Mouse (Mus musculus) MEL (cell line): ENCODE measurements around the gene Fgf8. TPM values are rescaled to one million over a fixed set of nuclear protein-coding genes. Genes with fewer than 3 reads are reported as not detected.

Experiments used
- DNase-seq: peaks from one replicate; pipeline ENCODE4 v3.0.0; 2011; ENCODE audit warnings: low read depth, low spot score
- H3K27ac ChIP-seq: 2 replicates; pipeline ENCODE4 v1.5.1; 2012; ENCODE audit warnings: low read depth, mild to moderate bottlenecking, control low read depth, low read length, moderate library complexity; ENCODE audit not compliant: control insufficient read depth
- H3K27me3 ChIP-seq, 2 experiments: fragments of 150-350 bp in 1 of 2; sonication (generic) in 1 of 2; 2 replicates each; pipeline ENCODE4 v1.6.1; 2012; ENCODE audit warnings: low read length in 2 of 2, mild to moderate bottlenecking in 2 of 2, improper control_type of control experiment in 1 of 2, moderate library complexity in 1 of 2; ENCODE audit not compliant: insufficient read depth in 2 of 2, control insufficient read depth in 1 of 2
- H3K36me3 ChIP-seq, 2 experiments: 2 replicates each; pipeline ENCODE4 v1.6.1; 2012 to 2014; ENCODE audit warnings: low read length in 2 of 2, improper control_type of control experiment in 1 of 2, inconsistent platforms in 1 of 2, mild to moderate bottlenecking in 1 of 2; ENCODE audit not compliant: insufficient read depth in 2 of 2, control insufficient read depth in 1 of 2
- H3K4me1 ChIP-seq, 2 experiments: fragments of 150-350 bp in 1 of 2; sonication (generic) in 1 of 2; 2 replicates each; pipeline ENCODE4 v1.6.1; 2012; ENCODE audit warnings: low read length in 2 of 2, improper control_type of control experiment in 1 of 2, mild to moderate bottlenecking in 1 of 2; ENCODE audit not compliant: insufficient read depth in 2 of 2, control insufficient read depth in 1 of 2
- H3K4me3 ChIP-seq, 2 experiments: fragments of 150-350 bp in 1 of 2; sonication (generic) in 1 of 2; 2 replicates each; pipeline ENCODE4 v1.5.1; 2012; ENCODE audit warnings: low read depth in 2 of 2, low read length in 2 of 2, mild to moderate bottlenecking in 2 of 2, moderate library complexity in 2 of 2, control low read depth in 1 of 2, improper control_type of control experiment in 1 of 2; ENCODE audit not compliant: control insufficient read depth in 1 of 2, insufficient read depth in 1 of 2
- H3K79me2 ChIP-seq: 2 replicates; pipeline ENCODE4 v1.6.1; 2012; ENCODE audit warnings: mild to moderate bottlenecking, low read length, moderate library complexity; ENCODE audit not compliant: control insufficient read depth, poor library complexity, insufficient read depth
- H3K9ac ChIP-seq: 2 replicates; pipeline ENCODE4 v1.6.1; 2012; ENCODE audit warnings: low read depth, mild to moderate bottlenecking, control low read depth, low read length, moderate library complexity; ENCODE audit not compliant: control insufficient read depth, poor library complexity, severe bottlenecking
- H3K9me3 ChIP-seq: fragments of 150-350 bp; sonication (generic); replicated peaks from 2 replicates; pipeline ENCODE4 v1.6.1; 2012; ENCODE audit warnings: mild to moderate bottlenecking, low read length, improper control_type of control experiment, moderate library complexity; ENCODE audit not compliant: insufficient read depth
- BHLHE40 ChIP-seq: IDR thresholded peaks from 2 replicates; pipeline ENCODE4 v1.6.1; 2012; ENCODE audit warnings: low read depth, mild to moderate bottlenecking, inconsistent platforms, low read length, improper control_type of control experiment, borderline replicate concordance
- CHD2 ChIP-seq: IDR thresholded peaks from 2 replicates; pipeline ENCODE4 v1.6.1; 2011; ENCODE audit warnings: low read length, improper control_type of control experiment
- ETS1 ChIP-seq: IDR thresholded peaks from 2 replicates; pipeline ENCODE4 v1.6.1; 2012; ENCODE audit warnings: low read depth, mild to moderate bottlenecking, inconsistent platforms, low read length, improper control_type of control experiment, moderate library complexity
- JUND ChIP-seq: IDR thresholded peaks from 2 replicates; pipeline ENCODE4 v1.6.1; 2011; ENCODE audit warnings: low read depth, mild to moderate bottlenecking, improper control_type of control experiment, low read length
- MAFK ChIP-seq: IDR thresholded peaks from 2 replicates; pipeline ENCODE4 v1.6.1; 2011; ENCODE audit warnings: low read depth, mild to moderate bottlenecking, low read length, improper control_type of control experiment, borderline replicate concordance
- MYB ChIP-seq: IDR thresholded peaks from 2 replicates; pipeline ENCODE4 v1.6.1; 2011; ENCODE audit warnings: mild to moderate bottlenecking, low read depth, low read length, improper control_type of control experiment
- POLR2A ChIP-seq, 2 experiments: IDR thresholded peaks; 2 replicates each; pipeline ENCODE4 v1.6.1; 2011 to 2012; ENCODE audit warnings: low read length in 2 of 2, mild to moderate bottlenecking in 2 of 2, control low read depth in 1 of 2, improper control_type of control experiment in 1 of 2, low read depth in 1 of 2, moderate library complexity in 1 of 2; ENCODE audit not compliant: control insufficient read depth in 1 of 2, insufficient read depth in 1 of 2, poor library complexity in 1 of 2
- SIN3A ChIP-seq: IDR thresholded peaks from 2 replicates; pipeline ENCODE4 v1.6.1; 2012; ENCODE audit warnings: low read length, improper control_type of control experiment, inconsistent platforms
- TBP ChIP-seq: IDR thresholded peaks from 2 replicates; pipeline ENCODE4 v1.8.0; 2011; ENCODE audit warnings: low read depth, low read length, improper control_type of control experiment
- UBTF ChIP-seq: IDR thresholded peaks from 2 replicates; pipeline ENCODE4 v1.6.1; 2012; ENCODE audit warnings: low read depth, mild to moderate bottlenecking, inconsistent platforms, low read length, improper control_type of control experiment, moderate library complexity, borderline replicate concordance; ENCODE audit not compliant: insufficient read depth
- ZMIZ1 ChIP-seq: IDR thresholded peaks from 2 replicates; pipeline ENCODE4 v1.6.1; 2012; ENCODE audit warnings: low read depth, mild to moderate bottlenecking, inconsistent platforms, low read length, improper control_type of control experiment, moderate library complexity
- polyA plus RNA-seq, 2 experiments: library from polyadenylated mRNA; stranded (reverse) in 1 of 2; unstranded in 1 of 2; fragments of >175 nt in 1 of 2; fragments of >200 nt in 1 of 2; gene quantifications; 2 replicates each; pipeline versions ENCODE4 v1.2.1 to v1.2.4; 2012; ENCODE audit warnings: low replicate concordance in 2 of 2, low read depth in 1 of 2; ENCODE audit not compliant: insufficient read length in 2 of 2, insufficient read depth in 1 of 2, missing spikeins in 1 of 2
- total RNA-seq: library from RNA; depleted of rRNA; stranded (reverse); fragments of 300-350 nt; gene quantifications from 2 replicates; pipeline ENCODE4 v1.2.3, GENCODE M21; 2012

Gene Fgf8
- total and polyA plus RNA-seq, 3 experiments: not detected

DNA sequence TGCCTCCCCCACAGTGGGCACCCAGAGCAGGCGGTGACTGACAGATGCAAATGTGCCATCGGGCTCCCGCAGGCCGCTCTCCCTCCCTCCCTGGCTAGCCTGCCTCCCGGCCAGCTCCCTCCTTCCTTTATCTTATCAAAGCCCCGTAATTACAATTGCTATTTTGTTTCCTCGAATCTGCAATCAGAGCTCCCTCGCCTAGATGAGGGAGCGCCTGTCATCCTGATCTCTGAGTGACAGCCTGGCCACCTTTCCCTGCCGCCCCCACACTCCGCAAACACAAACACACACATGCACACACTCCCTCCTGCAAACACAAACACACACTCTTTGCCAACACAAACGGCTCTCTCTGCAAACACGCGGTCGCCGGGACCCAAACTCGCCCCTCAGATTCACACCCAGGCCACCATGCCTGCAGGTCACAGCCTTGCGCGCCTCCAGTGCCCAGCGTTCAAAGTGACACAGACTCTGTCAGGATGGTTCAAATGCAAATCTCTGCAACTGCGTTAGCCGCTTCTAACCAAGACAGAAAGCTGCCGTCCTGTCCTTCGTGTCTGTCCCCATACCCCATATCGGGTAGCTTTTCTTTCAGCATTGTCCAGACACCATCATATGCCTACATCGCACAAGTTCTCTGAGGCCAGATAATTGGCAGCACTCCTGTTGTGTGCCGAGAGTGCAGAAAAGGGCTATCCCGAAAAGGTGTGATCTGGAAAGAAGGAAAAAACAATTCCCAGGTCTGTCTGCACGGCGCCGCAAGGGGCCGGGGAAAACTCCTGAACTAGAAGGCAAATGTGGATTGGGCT, 2.8 kb upstream of the Fgf8 start (continued):
- TF ChIP-seq SIN3A: no peak
- no peak for TF ChIP-seq TBP

DNA sequence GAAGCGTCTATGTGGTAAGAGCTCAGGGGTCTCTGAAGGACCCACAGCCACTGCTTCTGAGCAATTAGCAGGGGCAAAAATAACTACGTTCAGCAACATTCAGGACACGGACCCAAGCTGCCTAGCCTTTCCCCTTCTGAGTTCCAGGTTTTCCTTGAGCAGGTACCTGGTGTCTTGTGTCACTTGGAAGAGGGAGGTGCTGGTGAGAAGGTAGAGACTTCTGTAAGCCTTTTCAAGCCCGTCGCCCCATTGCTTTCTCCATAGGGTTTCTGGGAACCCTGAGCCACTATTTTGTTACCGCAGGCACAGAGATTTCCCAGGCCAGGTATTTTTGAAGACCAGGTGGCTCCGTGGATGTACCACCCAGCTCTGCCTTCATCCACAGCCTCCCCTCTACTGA, 904 bp upstream of the Fgf8 start:
- Histone ChIP-seq H3K4me1 (peaks cover 0 to 5% of the 10 kb centered on the region in 2 experiments; a peak in 1 of 4 replicates), H3K79me2 (peaks cover 7% of the 10 kb centered on the region), H3K27ac (no peak overlapping the region), H3K4me3 (no peak overlapping the region), H3K27me3 (no peaks in the 10 kb centered on the region; a peak in 1 of 4 replicates), H3K9me3 (no peaks in the 10 kb centered on the region), H3K36me3 (peaks cover 0 to 6% of the 10 kb centered on the region in 2 experiments; a peak in 2 of 4 replicates)
- DNase-seq: no peak
- TF ChIP-seq BHLHE40 (no peak), CHD2 (no peak), UBTF (no peak)
- TF ChIP-seq, all 39 proteins: peak for 0
- no peak overlapping the region for H3K9ac ChIP-seq

DNA sequence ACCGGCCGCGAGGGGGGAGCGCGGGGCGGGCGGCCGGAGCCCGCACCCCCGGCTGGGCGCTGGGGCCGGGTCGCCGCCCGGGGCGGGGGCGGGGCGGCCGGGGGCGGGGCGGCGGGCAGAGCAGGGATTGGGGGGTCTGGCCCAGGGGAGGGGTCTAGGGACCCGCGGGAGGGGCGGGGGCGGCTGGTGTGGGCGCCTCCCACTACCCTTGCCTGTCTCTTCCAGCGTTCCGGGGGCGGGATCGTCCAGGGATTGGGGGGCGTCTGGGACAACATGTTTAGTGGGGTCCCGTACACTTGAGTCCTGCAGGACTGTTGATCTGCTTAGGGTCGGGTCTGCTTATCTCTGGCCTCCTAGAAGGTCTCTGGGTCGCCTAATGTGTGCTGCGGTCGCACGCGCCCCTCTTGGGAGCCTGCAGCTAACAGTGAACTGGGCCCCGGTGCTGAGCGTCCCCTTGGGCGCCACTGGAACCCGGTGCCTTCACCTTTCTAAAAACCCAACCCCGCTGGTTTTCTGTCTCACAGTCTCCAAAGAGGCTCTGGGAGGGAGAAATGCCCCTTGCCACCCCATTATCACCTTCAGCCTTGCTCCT, 365 bp upstream of the Fgf8 start:
- Histone ChIP-seq H3K9me3 (no peaks in the 10 kb centered on the region), H3K4me1 (peaks cover 0 to 1% of the 10 kb centered on the region in 2 experiments; a peak in 1 of 4 replicates), H3K27ac (no peak overlapping the region), H3K79me2 (peaks cover 2% of the 10 kb centered on the region; the same call in 1 of the 2 replicates), H3K27me3 (no peaks in the 10 kb centered on the region; a peak in 1 of 4 replicates), H3K36me3 (peaks cover 0 to 3% of the 10 kb centered on the region in 2 experiments; a peak in 2 of 4 replicates), H3K4me3 (no peak overlapping the region), H3K9ac (no peak overlapping the region)
- no peak for DNase-seq
- TF ChIP-seq POLR2A (IDR thresholded peaks at IDR 0.05; ENCODE audit: control insufficient read depth in 1 of 2, insufficient read depth in 1 of 2, low read depth in 1 of 2, low read length in 2 of 2, poor library complexity in 1 of 2): no peak
- no peak for TF ChIP-seq JUND
- no peak for TF ChIP-seq TBP
- no peak for TF ChIP-seq ETS1
- no peak for TF ChIP-seq ZMIZ1
- no peak for TF ChIP-seq MAFK
- TF ChIP-seq MYB: no peak
